Mouse (Mus musculus) midbrain, embryonic 11.5 days (tissue): ENCODE measurements around the gene Inpp5k. TPM values are rescaled to one million over a fixed set of nuclear protein-coding genes. Genes with fewer than 3 reads are reported as not detected.

ENCODE experiments used
- ATAC-seq: fragments of 200-750 bp; cut with Nextera tagmentation; 2 replicates; pipeline ENCODE4 v1.8.0; 2017; ENCODE audit warnings: moderate TSS enrichment, moderate library complexity; ENCODE audit not compliant: low FRiP score
- DNase-seq: peaks from one replicate; pipeline ENCODE4 v3.0.0; 2015; ENCODE audit warnings: low spot score; ENCODE audit errors: missing footprints
- H3K27ac ChIP-seq: fragments of 300-500 bp; sonication (generic); 2 replicates; pipeline ENCODE4 v1.5.1; 2014; ENCODE audit warnings: low read depth, low read length
- H3K27me3 ChIP-seq: fragments of 300-500 bp; sonication (generic); 2 replicates; pipeline ENCODE4 v1.6.1; 2014; ENCODE audit warnings: mild to moderate bottlenecking, low read length, moderate library complexity, mixed read lengths; ENCODE audit not compliant: control insufficient read depth, insufficient read depth
- H3K36me3 ChIP-seq: fragments of 300-500 bp; sonication (generic); 2 replicates; pipeline ENCODE4 v1.6.1; 2014; ENCODE audit warnings: mild to moderate bottlenecking, low read length, moderate library complexity, mixed read lengths; ENCODE audit not compliant: control insufficient read depth, insufficient read depth
- H3K4me1 ChIP-seq: fragments of 300-500 bp; sonication (generic); 2 replicates; pipeline ENCODE4 v1.6.1; 2014; ENCODE audit warnings: low read length; ENCODE audit not compliant: control insufficient read depth, insufficient read depth
- H3K4me2 ChIP-seq: fragments of 300-500 bp; sonication (generic); 2 replicates; pipeline ENCODE4 v1.6.1; 2014; ENCODE audit warnings: mild to moderate bottlenecking, moderate library complexity
- H3K4me3 ChIP-seq: fragments of 300-500 bp; sonication (generic); 2 replicates; pipeline ENCODE4 v1.5.1; 2014; ENCODE audit warnings: low read depth, low read length
- H3K9ac ChIP-seq: fragments of 300-500 bp; sonication (generic); 2 replicates; pipeline ENCODE4 v1.6.1; 2014; ENCODE audit warnings: low read length
- H3K9me3 ChIP-seq: fragments of 300-500 bp; sonication (generic); 2 replicates; pipeline ENCODE4 v1.6.1; 2016; ENCODE audit warnings: low read length; ENCODE audit not compliant: control insufficient read depth
- WGBS: fragments of 180-500 bp; shearing (Covaris S2); extraction: QIAGEN DNeasy Blood & Tissue Kit; methylation state at CpG from one replicate; pipeline ENCODE4 v1.1.7; 2014; 5-methylcytosine and 5-hydroxymethylcytosine counted together
- polyA plus RNA-seq: library from polyadenylated mRNA; unstranded; fragments of >200 nt; fragmentation: Nextera tagmentation; extraction: Ambion mirVana; gene quantifications from 2 replicates; pipeline ENCODE4 v1.2.1, GENCODE M21; 2014

Gene Inpp5k
- polyA plus RNA-seq: 23.7 and 25.6 TPM in 2 replicates

GRCm38 (mm10) chr11:75630645-75631229 lies at the start of gene Inpp5k:
Inpp5k (plus strand) TSS chr11:75630988.
- H3K4me3 ChIP-seq: peak within 1 kb of the TSS; percentile 72
- no peaks in the 10 kb centered on the region for H3K9me3 ChIP-seq
- under 1% methylated on average over 53 of the region's 53 CpGs for WGBS
- no peaks in the 10 kb centered on the region for H3K36me3 ChIP-seq
- H3K27me3 ChIP-seq: no peaks in the 10 kb centered on the region
- ATAC-seq (peak; percentile 100), DNase-seq (peak; percentile 98)
- peak within 1 kb of the TSS; percentile 76 for H3K9ac ChIP-seq
- H3K4me1 ChIP-seq: peaks cover 11% of the 10 kb centered on the region
- H3K27ac ChIP-seq: peak within 1 kb of the TSS; percentile 67; the same call in 1 of the 2 replicates
- peak within 1 kb of the TSS; percentile 65 for H3K4me2 ChIP-seq

- ATAC-seq: no peak
- WGBS: 91% methylated on average over 7 of the region's 7 CpGs
- Histone ChIP-seq H3K36me3 (no peaks in the 10 kb centered on the region), H3K4me3 (no peak overlapping the region), H3K4me1 (no peaks in the 10 kb centered on the region), H3K27ac (no peak overlapping the region), H3K27me3 (no peaks in the 10 kb centered on the region), H3K9ac (no peak overlapping the region), H3K4me2 (no peak overlapping the region), H3K9me3 (no peaks in the 10 kb centered on the region)
- DNase-seq: no peak
Measured at GRCm38 (mm10) chr11:75581495-75582149, 49.2 kb upstream of the Inpp5k start.

- no peaks in the 10 kb centered on the region; the same call in 1 of the 2 replicates for H3K4me1 ChIP-seq
- no peaks in the 10 kb centered on the region for H3K9me3 ChIP-seq
- H3K27me3 ChIP-seq: no peaks in the 10 kb centered on the region
- H3K27ac ChIP-seq: no peak overlapping the region
- WGBS: 85% methylated on average over 2 of the region's 2 CpGs
- ATAC-seq (no peak), DNase-seq (no peak)
- H3K9ac ChIP-seq: no peak overlapping the region
- no peaks in the 10 kb centered on the region for H3K36me3 ChIP-seq
- no peak overlapping the region for H3K4me3 ChIP-seq
- no peak overlapping the region for H3K4me2 ChIP-seq
Measured at GRCm38 (mm10) chr11:75583521-75583920, 47.3 kb upstream of the Inpp5k start.

GRCm38 (mm10) chr11:75585061-75585460 lies 45.7 kb upstream of the Inpp5k start:
- DNase-seq (no peak), ATAC-seq (no peak)
- peaks cover 11% of the 10 kb centered on the region for H3K4me1 ChIP-seq
- H3K36me3 ChIP-seq: no peaks in the 10 kb centered on the region
- H3K9ac ChIP-seq: no peak overlapping the region
- H3K4me3 ChIP-seq: no peak overlapping the region
- 83% methylated on average over 4 of the region's 4 CpGs for WGBS
- H3K4me2 ChIP-seq: no peak overlapping the region
- H3K27me3 ChIP-seq: no peaks in the 10 kb centered on the region
- no peak overlapping the region for H3K27ac ChIP-seq
- H3K9me3 ChIP-seq: no peaks in the 10 kb centered on the region

- Histone ChIP-seq H3K36me3 (no peaks in the 10 kb centered on the region), H3K4me2 (no peak overlapping the region), H3K27ac (no peak overlapping the region), H3K4me3 (no peak overlapping the region), H3K4me1 (peaks cover 11% of the 10 kb centered on the region), H3K9ac (no peak overlapping the region), H3K27me3 (no peaks in the 10 kb centered on the region), H3K9me3 (no peaks in the 10 kb centered on the region)
- ATAC-seq (no peak), DNase-seq (no peak)
- 85% methylated on average over 5 of the region's 5 CpGs for WGBS
Measured at GRCm38 (mm10) chr11:75585978-75586377, 44.8 kb upstream of the Inpp5k start.

- Histone ChIP-seq H3K27me3 (no peaks in the 10 kb centered on the region), H3K9ac (no peak overlapping the region), H3K4me2 (no peak overlapping the region), H3K9me3 (no peaks in the 10 kb centered on the region), H3K27ac (no peak overlapping the region), H3K4me1 (peaks cover 11% of the 10 kb centered on the region), H3K36me3 (no peaks in the 10 kb centered on the region), H3K4me3 (no peak overlapping the region)
- DNase-seq (no peak), ATAC-seq (no peak)
- WGBS: 85% methylated on average over 5 of the region's 5 CpGs
Measured at GRCm38 (mm10) chr11:75586963-75587362, 43.8 kb upstream of the Inpp5k start.

- Histone ChIP-seq H3K4me3 (peak within 1 kb of the TSS; percentile 90), H3K9ac (peak within 1 kb of the TSS; percentile 91), H3K9me3 (no peaks in the 10 kb centered on the region), H3K4me1 (peaks cover 11% of the 10 kb centered on the region), H3K27me3 (no peaks in the 10 kb centered on the region), H3K4me2 (peak within 1 kb of the TSS; percentile 88), H3K36me3 (no peaks in the 10 kb centered on the region; the same call in 1 of the 2 replicates), H3K27ac (peak within 1 kb of the TSS; percentile 79)
- 6% methylated on average over 45 of the region's 49 CpGs for WGBS
- ATAC-seq (peak; percentile 93), DNase-seq (peak; percentile 99)
Measured at GRCm38 (mm10) chr11:75587493-75588284, 43.1 kb upstream of the Inpp5k start, which contains the start of gene Pitpna. Pitpna (plus strand) TSS chr11:75588097.

- Histone ChIP-seq H3K4me2 (peak overlapping the region; percentile 88), H3K9me3 (no peaks in the 10 kb centered on the region), H3K36me3 (no peaks in the 10 kb centered on the region; the same call in 1 of the 2 replicates), H3K27me3 (no peaks in the 10 kb centered on the region), H3K9ac (peak overlapping the region; percentile 91), H3K27ac (peak overlapping the region; percentile 79), H3K4me1 (peaks cover 11% of the 10 kb centered on the region), H3K4me3 (peak overlapping the region; percentile 90)
- DNase-seq (peak; percentile 95), ATAC-seq (peak; percentile 83)
- WGBS: under 1% methylated on average over 37 of the region's 37 CpGs
Measured at GRCm38 (mm10) chr11:75588285-75588941, 42.4 kb upstream of the Inpp5k start.
